Mouse (Mus musculus) heart, adult 2 months (tissue): ENCODE data around the gene Ndufa9.

ENCODE experiments used
- CTCF ChIP-seq: fragments of 200-600 bp; IDR thresholded peaks from 2 replicates; pipeline ENCODE4 v1.8.1; 2022; ENCODE audit warnings: antibody characterized with exemption, mild to moderate bottlenecking, moderate library complexity
- POLR2A ChIP-seq: fragments of 200-500 bp; IDR thresholded peaks from 2 replicates; pipeline ENCODE4 v1.6.1; 2011; ENCODE audit warnings: mild to moderate bottlenecking, low read depth, low read length, control low read depth; ENCODE audit not compliant: insufficient read depth

GRCm38 (mm10) chr6:126848712-126849704 lies at the start of gene Ndufa9:
- TF ChIP-seq CTCF: no peak
- peak; percentile 84 for TF ChIP-seq POLR2A
